Mouse (Mus musculus) heart, adult 2 months (tissue): ENCODE results near the gene Olfr1175-ps. TPM values are rescaled to one million over a fixed set of nuclear protein-coding genes. Genes with fewer than 3 reads are reported as not detected.

Experiments used
- DNase-seq, 2 experiments: peaks; one replicate each; pipeline ENCODE4 v3.0.0; 2021
- H3K27ac ChIP-seq: fragments of 200-600 bp; 2 replicates; pipeline ENCODE4 v1.8.1; 2022
- H3K27me3 ChIP-seq: fragments of 200-500 bp; 2 replicates; pipeline ENCODE4 v1.6.1; 2012; ENCODE audit warnings: mild to moderate bottlenecking, low read length, inconsistent platforms, mixed read lengths; ENCODE audit not compliant: control insufficient read depth, insufficient read depth
- H3K36me3 ChIP-seq: fragments of 200-500 bp; 2 replicates; pipeline ENCODE4 v1.6.1; 2012; ENCODE audit warnings: low read length, inconsistent platforms; ENCODE audit not compliant: control insufficient read depth, insufficient read depth
- H3K4me1 ChIP-seq: fragments of 200-500 bp; 2 replicates; pipeline ENCODE4 v1.6.1; 2011; ENCODE audit warnings: low read length; ENCODE audit not compliant: control insufficient read depth, insufficient read depth
- H3K4me3 ChIP-seq: fragments of 200-600 bp; 2 replicates; pipeline ENCODE4 v1.8.1; 2022
- H3K79me2 ChIP-seq: fragments of 200-500 bp; replicated peaks from 2 replicates; pipeline ENCODE4 v1.6.1; 2012; ENCODE audit warnings: mild to moderate bottlenecking, inconsistent platforms, low read length, moderate library complexity, mixed read lengths; ENCODE audit not compliant: control insufficient read depth, insufficient read depth
- H3K9ac ChIP-seq: fragments of 200-500 bp; 2 replicates; pipeline ENCODE4 v1.6.1; 2012; ENCODE audit warnings: low read depth, mild to moderate bottlenecking, control low read depth, inconsistent platforms, low read length, mixed read lengths
- CTCF ChIP-seq: fragments of 200-600 bp; IDR thresholded peaks from 2 replicates; pipeline ENCODE4 v1.8.1; 2022; ENCODE audit warnings: antibody characterized with exemption, mild to moderate bottlenecking, moderate library complexity
- EP300 ChIP-seq: fragments of 200-500 bp; IDR thresholded peaks from 2 replicates; pipeline ENCODE4 v1.6.1; 2011; ENCODE audit warnings: low read depth, low read length, control low read depth; ENCODE audit not compliant: insufficient read depth
- POLR2A ChIP-seq: fragments of 200-500 bp; IDR thresholded peaks from 2 replicates; pipeline ENCODE4 v1.6.1; 2011; ENCODE audit warnings: mild to moderate bottlenecking, low read depth, low read length, control low read depth; ENCODE audit not compliant: insufficient read depth
- WGBS: fragments of 180-500 bp; shearing (Covaris S2); methylation state at CpG from one replicate; pipeline ENCODE4 v1.1.7; 2018; 5-methylcytosine and 5-hydroxymethylcytosine counted together
- intact Hi-C: fragments of 180-260 bp; cut with DNase I; formaldehyde crosslinking; loops from one replicate; pipeline ENCODE4 v1.15.1; 2025
- long read RNA-seq: library from polyadenylated mRNA; stranded (forward); transcript quantifications from one replicate; pipeline ENCODE4 v2.0.0, GENCODE M21; 2021
- polyA plus RNA-seq: library from polyadenylated mRNA; depleted of rRNA; stranded (reverse); fragments of >200 nt; gene quantifications from 2 replicates; pipeline ENCODE4 v1.2.3, GENCODE M21; 2012; rRNA removed
- total RNA-seq, 2 experiments: library from RNA; stranded (reverse); gene quantifications; 2 replicates each; pipeline ENCODE4 v1.2.3; 2021

Gene Olfr1175-ps
- total RNA-seq (not detected), polyA plus RNA-seq (not detected in 2 replicates)
- long read RNA-seq = 0 reads

GRCm38 (mm10) chr2:88327115-88327514, at the start of gene Olfr1175-ps:
Gene Olfr1175-ps, minus strand, starts transcription at chr2:88327215.
- no peaks in the 10 kb centered on the region for H3K4me1 ChIP-seq
- 68% methylated on average over 2 of the region's 2 CpGs for WGBS
- H3K79me2 ChIP-seq = no peaks in the 10 kb centered on the region
- intact Hi-C loops = no loop called here
- H3K36me3 ChIP-seq = no peaks in the 10 kb centered on the region
- no peak for DNase-seq
- no peak within 1 kb of the TSS for H3K9ac ChIP-seq
- no peak for TF ChIP-seq POLR2A
- TF ChIP-seq CTCF = no peak
- no peak for TF ChIP-seq EP300
- no peak within 1 kb of the TSS for H3K4me3 ChIP-seq
- no peak within 1 kb of the TSS for H3K27ac ChIP-seq
- no peaks in the 10 kb centered on the region for H3K27me3 ChIP-seq

- Histone ChIP-seq H3K27me3 (no peaks in the 10 kb centered on the region), H3K4me3 (no peak overlapping the region), H3K9ac (no peak overlapping the region), H3K36me3 (no peaks in the 10 kb centered on the region), H3K79me2 (no peaks in the 10 kb centered on the region), H3K27ac (no peak overlapping the region), H3K4me1 (no peaks in the 10 kb centered on the region)
- WGBS = 2% methylated on average over 2 of the region's 2 CpGs
- intact Hi-C loops = no loop called here
- DNase-seq = no peak
- TF ChIP-seq CTCF (peak; percentile 78), EP300 (no peak)
These were observed 29.3 kb upstream of the Olfr1175-ps start for GRCm38 (mm10) chr2:88356304-88356703.

GRCm38 (mm10) chr2:88346392-88346791, 19.4 kb upstream of the Olfr1175-ps start, which contains the start of gene Olfr1177-ps:
Gene Olfr1177-ps, minus strand, starts transcription at chr2:88346492.
- no peaks in the 10 kb centered on the region for H3K4me1 ChIP-seq
- no peak within 1 kb of the TSS for H3K27ac ChIP-seq
- no peak within 1 kb of the TSS for H3K9ac ChIP-seq
- 57% methylated on average over 1 of the region's 1 CpGs for WGBS
- no peak within 1 kb of the TSS for H3K4me3 ChIP-seq
- intact Hi-C loops = no loop called here
- no peaks in the 10 kb centered on the region for H3K79me2 ChIP-seq
- TF ChIP-seq CTCF (no peak), EP300 (no peak), POLR2A (no peak)
- no peak for DNase-seq
- H3K27me3 ChIP-seq = no peaks in the 10 kb centered on the region
- no peaks in the 10 kb centered on the region for H3K36me3 ChIP-seq

GRCm38 (mm10) chr2:88336421-88336820, 9.4 kb upstream of the Olfr1175-ps start, which contains the start of gene Olfr1176:
Gene Olfr1176, plus strand, starts transcription at chr2:88336721.
- Histone ChIP-seq H3K36me3 (no peaks in the 10 kb centered on the region), H3K9ac (no peak within 1 kb of the TSS), H3K27me3 (no peaks in the 10 kb centered on the region), H3K27ac (no peak within 1 kb of the TSS), H3K4me1 (no peaks in the 10 kb centered on the region), H3K79me2 (no peaks in the 10 kb centered on the region), H3K4me3 (no peak within 1 kb of the TSS)
- no peak for DNase-seq
- 40% methylated on average over 1 of the region's 1 CpGs for WGBS
- intact Hi-C loops = no loop called here
- no peak for TF ChIP-seq EP300
- TF ChIP-seq POLR2A = no peak
- TF ChIP-seq CTCF = no peak

GRCm38 (mm10) chr2:88315035-88315434, 12.0 kb downstream of the Olfr1175-ps start, which contains the start of gene Olfr1174-ps:
Gene Olfr1174-ps, minus strand, starts transcription at chr2:88315135.
- no peak within 1 kb of the TSS for H3K27ac ChIP-seq
- intact Hi-C loops = no loop called here
- no peaks in the 10 kb centered on the region for H3K36me3 ChIP-seq
- DNase-seq = no peak
- H3K27me3 ChIP-seq = no peaks in the 10 kb centered on the region
- TF ChIP-seq CTCF = no peak
- TF ChIP-seq POLR2A = no peak
- 85% methylated on average over 4 of the region's 4 CpGs for whole genome bisulfite sequencing
- no peaks in the 10 kb centered on the region for H3K4me1 ChIP-seq
- H3K79me2 ChIP-seq = no peaks in the 10 kb centered on the region
- H3K4me3 ChIP-seq = no peak within 1 kb of the TSS
- no peak within 1 kb of the TSS for H3K9ac ChIP-seq

- Histone ChIP-seq H3K27me3 (no peaks in the 10 kb centered on the region), H3K36me3 (no peaks in the 10 kb centered on the region), H3K79me2 (no peaks in the 10 kb centered on the region), H3K4me1 (no peaks in the 10 kb centered on the region), H3K9ac (no peak within 1 kb of the TSS), H3K27ac (no peak within 1 kb of the TSS), H3K4me3 (no peak within 1 kb of the TSS)
- DNase-seq = no peak
- TF ChIP-seq CTCF = no peak
- no peak for TF ChIP-seq POLR2A
- no peak for TF ChIP-seq EP300
- intact Hi-C loops = no loop called here
These were observed 47.2 kb downstream of the Olfr1175-ps start, which contains the start of gene Olfr1173 for GRCm38 (mm10) chr2:88279775-88280174. Gene Olfr1173, minus strand, starts transcription at chr2:88279875.

Other genes starting within 250 kb of the Olfr1175-ps start
- gene Olfr1164, start 233.2 kb downstream of the Olfr1175-ps start, total RNA-seq = not detected
- gene Olfr1164, start 233.2 kb downstream of the Olfr1175-ps start, polyA plus RNA-seq = not detected in 2 replicates
- not detected for gene Olfr1166, start 198.9 kb downstream of the Olfr1175-ps start, total RNA-seq
- gene Olfr1166, start 198.9 kb downstream of the Olfr1175-ps start, polyA plus RNA-seq = not detected in 2 replicates
- not detected for gene Olfr1167, start 172.0 kb downstream of the Olfr1175-ps start, total RNA-seq
- gene Olfr1167, start 172.0 kb downstream of the Olfr1175-ps start, polyA plus RNA-seq = not detected in 2 replicates
- not detected for gene Olfr1168, start 145.3 kb downstream of the Olfr1175-ps start, total RNA-seq
- not detected in 2 replicates for gene Olfr1168, start 145.3 kb downstream of the Olfr1175-ps start, polyA plus RNA-seq
- gene Olfr1170, start 98.9 kb downstream of the Olfr1175-ps start, total RNA-seq = not detected
- not detected in 2 replicates for gene Olfr1170, start 98.9 kb downstream of the Olfr1175-ps start, polyA plus RNA-seq
- gene Olfr1173, start 47.3 kb downstream of the Olfr1175-ps start, total RNA-seq = not detected
- gene Olfr1173, start 47.3 kb downstream of the Olfr1175-ps start, polyA plus RNA-seq = not detected in 2 replicates
- gene Olfr1174-ps, start 12.1 kb downstream of the Olfr1175-ps start, total RNA-seq = not detected
- not detected in 2 replicates for gene Olfr1174-ps, start 12.1 kb downstream of the Olfr1175-ps start, polyA plus RNA-seq
- not detected for gene Olfr1176, start 9.5 kb upstream of the Olfr1175-ps start, total RNA-seq
- not detected in 2 replicates for gene Olfr1176, start 9.5 kb upstream of the Olfr1175-ps start, polyA plus RNA-seq
- not detected for gene Olfr1177-ps, start 19.3 kb upstream of the Olfr1175-ps start, total RNA-seq
- not detected in 2 replicates for gene Olfr1177-ps, start 19.3 kb upstream of the Olfr1175-ps start, polyA plus RNA-seq
- gene Olfr1178, start 59.8 kb upstream of the Olfr1175-ps start, total RNA-seq = not detected
- not detected in 2 replicates for gene Olfr1178, start 59.8 kb upstream of the Olfr1175-ps start, polyA plus RNA-seq
- gene Olfr1179, start 79.2 kb upstream of the Olfr1175-ps start, total RNA-seq = not detected
- not detected in 2 replicates for gene Olfr1179, start 79.2 kb upstream of the Olfr1175-ps start, polyA plus RNA-seq
- not detected for gene Olfr1180, start 91.9 kb upstream of the Olfr1175-ps start, total RNA-seq
- not detected in 2 replicates for gene Olfr1180, start 91.9 kb upstream of the Olfr1175-ps start, polyA plus RNA-seq
- gene Olfr1181, start 99.0 kb upstream of the Olfr1175-ps start, total RNA-seq = not detected
- gene Olfr1181, start 99.0 kb upstream of the Olfr1175-ps start, polyA plus RNA-seq = not detected in 2 replicates
- gene Gm13757, start 121.9 kb upstream of the Olfr1175-ps start, total RNA-seq = not detected
- not detected in 2 replicates for gene Gm13757, start 121.9 kb upstream of the Olfr1175-ps start, polyA plus RNA-seq
- gene Olfr1183, start 127.7 kb upstream of the Olfr1175-ps start, total RNA-seq = not detected
- gene Olfr1183, start 127.7 kb upstream of the Olfr1175-ps start, polyA plus RNA-seq = not detected in 2 replicates
- gene Olfr1184, start 156.4 kb upstream of the Olfr1175-ps start, total RNA-seq = not detected
- gene Olfr1184, start 156.4 kb upstream of the Olfr1175-ps start, polyA plus RNA-seq = not detected in 2 replicates
- gene Olfr1185-ps1, start 166.1 kb upstream of the Olfr1175-ps start, total RNA-seq = not detected
- gene Olfr1185-ps1, start 166.1 kb upstream of the Olfr1175-ps start, polyA plus RNA-seq = not detected in 2 replicates
- not detected for gene Olfr1186, start 191.3 kb upstream of the Olfr1175-ps start, total RNA-seq
- not detected in 2 replicates for gene Olfr1186, start 191.3 kb upstream of the Olfr1175-ps start, polyA plus RNA-seq
- gene Olfr1188, start 229.7 kb upstream of the Olfr1175-ps start, total RNA-seq = not detected
- gene Olfr1188, start 229.7 kb upstream of the Olfr1175-ps start, polyA plus RNA-seq = not detected in 2 replicates